Mouse (Mus musculus): ENCODE data around the gene Adh1. TPM values are rescaled to one million over a fixed set of nuclear protein-coding genes. Genes with fewer than 3 reads are reported as not detected.

The Adh1 gene
- 1 to 10 TPM in 1 of 2 experiments, under 1 TPM in 1; 0.26 to 9.7 TPM for polyA plus RNA-seq (2012; fragmentation: generic; extraction: Trizol)

DNA sequence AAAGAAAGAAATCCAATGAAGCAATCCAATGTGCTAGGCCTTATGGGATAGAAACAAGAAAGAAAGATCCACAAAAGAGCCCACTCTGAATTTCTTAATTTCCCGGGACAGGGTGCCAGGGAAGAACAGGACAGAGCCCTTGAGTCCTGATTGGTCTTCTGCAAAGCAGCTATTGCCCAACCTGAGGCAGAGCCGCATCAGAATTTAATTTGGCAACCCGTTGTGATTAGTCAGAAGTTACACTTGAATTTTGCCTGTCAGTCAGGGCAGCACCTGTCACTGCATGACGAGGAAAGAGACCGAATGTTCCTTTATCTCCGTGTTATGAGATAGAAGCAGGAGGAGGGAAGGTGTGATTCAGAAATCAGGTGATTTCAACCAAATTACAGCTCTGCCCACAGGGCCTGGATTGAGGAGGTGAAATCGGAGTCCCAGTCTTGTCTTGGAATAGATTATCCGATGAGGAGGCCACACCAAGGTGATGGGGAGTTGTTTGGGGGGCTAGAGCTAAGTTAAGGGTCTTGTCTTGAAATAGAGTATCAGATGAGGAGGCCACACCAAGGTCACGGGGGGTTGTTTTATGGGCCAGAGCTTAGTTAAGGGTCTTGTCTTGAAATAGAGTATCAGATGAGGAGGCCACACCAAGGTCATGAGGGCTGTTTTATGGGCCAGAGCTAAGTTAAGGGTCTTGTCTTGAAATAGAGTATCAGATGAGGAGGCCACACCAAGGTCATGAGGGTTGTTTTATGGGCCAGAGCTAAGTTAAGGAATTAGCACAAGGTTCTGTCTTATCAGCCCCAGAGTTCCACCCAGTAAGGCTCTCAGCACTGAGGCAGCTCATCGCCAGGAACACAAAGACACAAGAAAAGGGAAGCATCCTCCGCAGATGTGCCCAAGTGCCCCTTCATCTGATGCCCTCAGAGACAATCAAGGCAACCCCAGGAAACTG lies at the start of gene Adh1:
Gene Adh1, plus strand, starts transcription at position 271 of the 949 bp plus-strand sequence.

DNA sequence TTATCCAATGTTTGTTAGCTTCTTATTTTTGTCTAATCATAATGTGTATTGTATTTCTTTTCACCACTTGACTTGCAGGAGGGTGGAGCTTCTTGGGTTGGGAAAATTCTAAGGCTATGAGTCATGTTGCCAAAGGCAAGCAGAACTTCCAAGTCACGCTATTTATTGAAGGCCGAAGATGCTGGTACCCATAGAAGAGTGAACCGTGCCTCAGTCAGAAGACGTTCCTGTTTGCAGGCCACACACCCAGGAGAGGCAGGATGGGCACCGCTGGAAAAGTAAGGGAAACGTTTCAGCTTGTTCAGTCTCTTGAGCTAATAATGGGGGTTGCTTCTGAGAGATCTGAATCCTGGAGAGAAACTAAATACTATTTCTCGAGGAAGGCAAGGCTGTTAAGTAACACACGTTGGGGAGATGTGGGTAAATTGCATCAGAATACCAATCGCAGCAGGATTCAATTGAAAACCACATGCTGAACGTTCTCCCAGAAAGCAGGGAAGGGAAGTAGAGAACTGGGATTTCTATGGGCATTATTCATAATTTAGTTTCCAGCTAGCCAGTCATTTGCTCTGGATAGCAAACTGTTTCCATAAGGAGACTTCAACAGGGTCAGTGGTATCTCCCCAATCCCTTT lies 43.0 kb upstream of the Adh1 start, which contains the start of gene Adh7:
Gene Adh7, plus strand, starts transcription at position 130 of the 634 bp plus-strand sequence.

DNA sequence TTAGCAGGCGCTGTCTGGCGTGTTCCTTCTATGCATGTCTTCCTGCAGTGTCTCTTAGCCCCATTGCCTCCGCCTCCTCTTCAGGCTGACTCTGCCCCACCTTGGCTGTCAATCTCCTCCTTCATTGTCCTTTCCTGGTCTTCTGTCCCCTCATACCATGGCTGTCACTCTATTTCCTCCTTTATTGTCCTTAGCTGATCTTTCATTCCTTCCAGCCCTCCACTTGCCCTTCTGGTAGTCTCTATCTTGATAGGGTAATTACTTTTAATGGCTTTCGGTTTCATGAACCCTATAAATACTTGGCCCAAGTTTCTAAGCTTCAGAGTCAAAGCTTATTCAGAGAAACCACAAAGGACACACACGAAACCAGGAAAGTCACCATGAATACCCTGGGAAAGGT lies 52.2 kb downstream of the Adh1 start, which contains the start of gene Adh6a:
Gene Adh6a, plus strand, starts transcription at position 322 of the 400 bp plus-strand sequence.

Other genes starting within 250 kb of the Adh1 start
- under 1 TPM in 1 of 2 experiments, not detected in 1; 0.01 TPM for gene 1110002E22Rik, start 195.9 kb upstream of the Adh1 start, polyA plus RNA-seq (2012; fragmentation: generic; extraction: Trizol)
- under 1 TPM in 1 of 2 experiments, not detected in 1; 0.12 TPM for gene Gm5105, start 193.6 kb upstream of the Adh1 start, polyA plus RNA-seq (2012; fragmentation: generic; extraction: Trizol)
- gene Trmt10a, start 117.5 kb upstream of the Adh1 start, polyA plus RNA-seq (2012; fragmentation: generic; extraction: Trizol), result 1 to 10 TPM; 2.1 to 2.6 TPM
- gene Mttp, start 116.0 kb upstream of the Adh1 start, polyA plus RNA-seq (2012; fragmentation: generic; extraction: Trizol), result 1 to 10 TPM in 1 of 2 experiments, under 1 TPM in 1; 0.73 to 2.6 TPM
- gene 4930579F01Rik, start 67.2 kb upstream of the Adh1 start, polyA plus RNA-seq (2012; fragmentation: generic; extraction: Trizol), result not detected
- gene Adh7, start 43.2 kb upstream of the Adh1 start, polyA plus RNA-seq (2012; fragmentation: generic; extraction: Trizol), result 10 to 100 TPM in 1 of 2 experiments, 1 to 10 TPM in 1; 1.9 to 11.7 TPM
- gene Adh6a, start 52.3 kb downstream of the Adh1 start, polyA plus RNA-seq (2012; fragmentation: generic; extraction: Trizol), result not detected
- not detected for gene Adh6b, start 80.8 kb downstream of the Adh1 start, polyA plus RNA-seq (2012; fragmentation: generic; extraction: Trizol)
- gene Adh4, start 154.5 kb downstream of the Adh1 start, polyA plus RNA-seq (2012; fragmentation: generic; extraction: Trizol), result not detected
- gene Adh5, start 182.1 kb downstream of the Adh1 start, polyA plus RNA-seq (2012; fragmentation: generic; extraction: Trizol), result 10 to 100 TPM; 31.1 to 89.7 TPM
- 10 to 100 TPM in 1 of 2 experiments, 1 to 10 TPM in 1; 3.8 to 14.4 TPM for gene Metap1, start 228.5 kb downstream of the Adh1 start, polyA plus RNA-seq (2012; fragmentation: generic; extraction: Trizol)